Mouse (Mus musculus) heart, embryonic 14.5 days (tissue): ENCODE results near the gene Abca12. TPM values are rescaled to one million over a fixed set of nuclear protein-coding genes. Genes with fewer than 3 reads are reported as not detected.

Experiments
- ATAC-seq: fragments of 200-750 bp; cut with Nextera tagmentation; 2 replicates; pipeline ENCODE4 v1.8.0; 2017; ENCODE audit warnings: low read depth, moderate TSS enrichment; ENCODE audit not compliant: insufficient number of reproducible peaks, insufficient read depth, low FRiP score
- H3K27ac ChIP-seq, 2 experiments: fragments of 200-500 bp in 1 of 2; fragments of 300-500 bp in 1 of 2; sonication (generic) in 1 of 2; replicated peaks in 1 of 2; 2 replicates each; pipeline ENCODE4 v1.5.1; 2012 to 2014; ENCODE audit warnings: low read depth in 2 of 2, low read length in 2 of 2, control low read depth in 1 of 2, mild to moderate bottlenecking in 1 of 2, mixed read lengths in 1 of 2; ENCODE audit not compliant: control insufficient read depth in 1 of 2, insufficient read depth in 1 of 2
- H3K27me3 ChIP-seq: fragments of 300-500 bp; sonication (generic); 2 replicates; pipeline ENCODE4 v1.6.1; 2014; ENCODE audit warnings: mild to moderate bottlenecking, low read length, control low read depth; ENCODE audit not compliant: control insufficient read depth, insufficient read depth
- H3K36me3 ChIP-seq: fragments of 300-500 bp; sonication (generic); 2 replicates; pipeline ENCODE4 v1.6.1; 2014; ENCODE audit warnings: mild to moderate bottlenecking, control low read depth, low read length, mixed read lengths; ENCODE audit not compliant: control insufficient read depth, insufficient read depth
- H3K4me1 ChIP-seq, 2 experiments: fragments of 200-500 bp in 1 of 2; fragments of 300-500 bp in 1 of 2; sonication (generic) in 1 of 2; 2 replicates each; pipeline ENCODE4 v1.6.1; 2012 to 2014; ENCODE audit warnings: low read length in 2 of 2, control low read depth in 1 of 2, mixed read lengths in 1 of 2; ENCODE audit not compliant: control insufficient read depth in 2 of 2, insufficient read depth in 2 of 2
- H3K4me2 ChIP-seq: fragments of 300-500 bp; sonication (generic); 2 replicates; pipeline ENCODE4 v1.6.1; 2014; ENCODE audit warnings: mild to moderate bottlenecking, low read length
- H3K4me3 ChIP-seq, 2 experiments: fragments of 200-500 bp in 1 of 2; fragments of 300-500 bp in 1 of 2; sonication (generic) in 1 of 2; 2 replicates each; pipeline ENCODE4 v1.5.1; 2012 to 2014; ENCODE audit warnings: low read length in 2 of 2, mild to moderate bottlenecking in 2 of 2, control low read depth in 1 of 2, low read depth in 1 of 2, moderate library complexity in 1 of 2; ENCODE audit not compliant: control insufficient read depth in 1 of 2, insufficient read depth in 1 of 2
- H3K9ac ChIP-seq: fragments of 300-500 bp; sonication (generic); 2 replicates; pipeline ENCODE4 v1.6.1; 2014; ENCODE audit warnings: mild to moderate bottlenecking, low read length
- H3K9me3 ChIP-seq: fragments of 300-500 bp; sonication (generic); 2 replicates; pipeline ENCODE4 v1.6.1; 2016; ENCODE audit warnings: low read length, control low read depth; ENCODE audit not compliant: control insufficient read depth
- WGBS: fragments of 180-500 bp; shearing (Covaris S2); extraction: QIAGEN DNeasy Blood & Tissue Kit; methylation state at CpG from one replicate; pipeline ENCODE4 v1.1.7; 2014; 5-methylcytosine and 5-hydroxymethylcytosine counted together
- polyA plus RNA-seq: library from polyadenylated mRNA; unstranded; fragments of >200 nt; fragmentation: Nextera tagmentation; extraction: Ambion mirVana; gene quantifications from 2 replicates; pipeline ENCODE4 v1.2.1, GENCODE M21; 2014

Abca12 gene
- polyA plus RNA-seq, 1 experiment from 2014 or later: 0.11 TPM

DNA sequence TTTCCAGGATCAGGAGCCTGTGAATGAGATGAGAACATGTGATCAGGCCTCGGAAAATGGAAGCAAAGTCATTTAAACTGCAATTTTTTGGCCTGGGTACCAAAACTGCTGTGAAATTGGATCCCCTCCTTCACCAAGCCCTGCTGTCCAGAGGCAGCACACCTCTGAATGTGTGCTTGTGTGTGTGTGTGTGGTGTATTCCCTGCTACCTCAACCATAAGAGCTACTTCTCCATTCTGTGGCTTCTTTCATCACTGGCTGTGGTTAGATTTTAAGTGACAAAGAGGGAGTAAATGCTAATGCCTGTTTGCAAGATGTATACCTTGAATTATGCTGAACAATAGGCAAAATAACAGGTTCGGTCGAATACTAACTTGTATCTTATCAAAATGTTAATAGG lies 84.4 kb downstream of the Abca12 start:
- Histone ChIP-seq H3K9me3 (no peaks in the 10 kb centered on the region), H3K4me2 (no peak overlapping the region), H3K27me3 (no peaks in the 10 kb centered on the region), H3K4me3 (no peak overlapping the region), H3K27ac (no peak overlapping the region), H3K36me3 (no peaks in the 10 kb centered on the region), H3K9ac (no peak overlapping the region), H3K4me1 (no peaks in the 10 kb centered on the region)
- ATAC-seq: no peak
- 77% methylated on average over 3 of the region's 3 CpGs for WGBS

DNA sequence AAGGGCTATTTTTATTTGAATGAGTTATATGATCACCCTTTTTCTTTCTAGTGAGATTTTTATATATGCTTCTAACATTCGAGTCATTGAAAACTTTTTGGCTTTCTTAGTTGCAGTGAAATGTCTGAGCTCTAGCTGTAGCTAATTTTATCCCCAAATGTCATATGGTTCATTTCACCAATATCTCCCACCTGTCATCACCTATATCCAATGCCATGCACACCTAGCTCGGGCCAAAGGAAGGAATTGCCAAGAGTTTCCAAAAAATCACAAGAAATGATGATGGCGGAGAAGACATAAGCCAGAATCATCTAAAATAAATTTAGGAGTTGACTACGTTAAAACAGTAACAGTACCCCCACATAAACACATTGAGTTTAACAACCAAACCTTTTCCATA lies 102.5 kb downstream of the Abca12 start:
- H3K9ac ChIP-seq: no peak overlapping the region
- no peaks in the 10 kb centered on the region for H3K9me3 ChIP-seq
- no peak overlapping the region; a peak in 1 of 4 replicates for H3K27ac ChIP-seq
- H3K27me3 ChIP-seq: no peaks in the 10 kb centered on the region
- ATAC-seq: no peak
- H3K4me2 ChIP-seq: no peak overlapping the region
- H3K36me3 ChIP-seq: no peaks in the 10 kb centered on the region
- WGBS: 30% methylated on average over 4 of the region's 4 CpGs
- H3K4me3 ChIP-seq: no peak overlapping the region
- H3K4me1 ChIP-seq: peaks cover 2 to 9% of the 10 kb centered on the region in 2 experiments; a peak in 3 of 4 replicates

DNA sequence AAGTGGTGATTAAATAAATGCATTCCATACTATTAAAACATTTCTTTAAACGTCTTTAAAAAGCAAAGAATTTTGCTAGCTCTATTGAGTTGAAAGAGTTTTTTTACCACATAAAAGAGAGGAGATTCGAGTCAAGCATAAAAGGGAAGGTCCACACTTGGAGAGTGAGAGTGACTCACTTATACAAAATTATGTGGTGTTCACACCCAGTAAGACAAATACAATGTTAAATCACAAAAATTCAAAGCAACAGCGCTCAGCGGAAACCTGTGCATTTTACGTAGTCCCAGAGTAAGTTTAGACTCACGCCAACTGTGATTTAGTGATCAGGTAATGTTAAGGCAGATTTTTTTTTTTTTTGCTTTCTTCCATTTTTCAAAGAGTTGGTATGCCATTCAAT lies 104.1 kb downstream of the Abca12 start:
- H3K4me2 ChIP-seq: no peak overlapping the region
- no peaks in the 10 kb centered on the region for H3K9me3 ChIP-seq
- no peak for ATAC-seq
- no peak overlapping the region for H3K27ac ChIP-seq
- H3K4me3 ChIP-seq: no peak overlapping the region
- H3K27me3 ChIP-seq: no peaks in the 10 kb centered on the region
- WGBS: 91% methylated on average over 6 of the region's 6 CpGs
- no peak overlapping the region for H3K9ac ChIP-seq
- H3K4me1 ChIP-seq: peaks cover 2 to 15% of the 10 kb centered on the region in 2 experiments
- no peaks in the 10 kb centered on the region for H3K36me3 ChIP-seq

DNA sequence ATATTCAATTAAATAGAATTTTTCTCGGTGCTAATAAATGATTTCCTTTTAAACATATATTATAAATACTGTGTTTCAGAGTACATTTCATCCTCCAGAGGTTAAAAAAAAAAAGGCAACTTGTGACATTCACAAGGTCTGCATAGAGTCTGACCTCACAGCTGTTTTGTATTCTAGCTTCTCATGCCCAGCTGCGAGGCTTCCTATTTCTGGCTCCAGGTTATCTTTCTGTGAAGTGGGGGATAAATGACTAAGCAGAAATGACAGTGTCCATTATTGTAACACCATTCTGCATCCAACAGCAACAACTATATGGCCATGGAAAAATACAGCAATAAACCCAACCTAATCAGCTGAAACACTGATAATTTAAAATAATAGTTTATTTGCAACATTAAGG lies 107.3 kb downstream of the Abca12 start:
- ATAC-seq: peak; percentile 54; the same call in 1 of the 2 replicates
- H3K4me1 ChIP-seq: peaks cover 2 to 15% of the 10 kb centered on the region in 2 experiments
- no peaks in the 10 kb centered on the region for H3K27me3 ChIP-seq
- no peak overlapping the region for H3K9ac ChIP-seq
- H3K9me3 ChIP-seq: no peaks in the 10 kb centered on the region
- peak overlapping the region in 1 of 2 experiments; percentile 58 for H3K27ac ChIP-seq
- no peak overlapping the region for H3K4me2 ChIP-seq
- 33% methylated on average over 2 of the region's 2 CpGs for whole genome bisulfite sequencing
- H3K4me3 ChIP-seq: no peak overlapping the region
- no peaks in the 10 kb centered on the region for H3K36me3 ChIP-seq

DNA sequence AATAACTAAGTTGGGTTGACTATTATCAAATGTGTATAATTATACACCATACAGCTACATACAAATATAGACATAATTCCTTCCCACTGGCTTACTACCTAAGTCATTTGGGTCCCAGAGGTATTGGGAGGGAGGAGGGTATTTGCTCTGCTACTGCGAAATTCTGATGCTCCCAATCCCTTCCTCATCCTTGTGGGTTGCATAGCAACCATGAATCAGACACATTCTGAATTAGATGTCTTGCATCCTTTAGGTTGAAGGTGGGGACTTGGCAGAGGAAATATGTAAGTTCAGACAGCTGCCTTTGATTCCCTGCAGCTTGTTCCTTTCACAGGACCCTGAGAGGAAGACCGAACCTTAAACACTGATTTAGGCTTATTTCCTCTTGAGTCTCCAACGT lies 108.5 kb downstream of the Abca12 start:
- 52% methylated on average over 3 of the region's 3 CpGs for WGBS

DNA sequence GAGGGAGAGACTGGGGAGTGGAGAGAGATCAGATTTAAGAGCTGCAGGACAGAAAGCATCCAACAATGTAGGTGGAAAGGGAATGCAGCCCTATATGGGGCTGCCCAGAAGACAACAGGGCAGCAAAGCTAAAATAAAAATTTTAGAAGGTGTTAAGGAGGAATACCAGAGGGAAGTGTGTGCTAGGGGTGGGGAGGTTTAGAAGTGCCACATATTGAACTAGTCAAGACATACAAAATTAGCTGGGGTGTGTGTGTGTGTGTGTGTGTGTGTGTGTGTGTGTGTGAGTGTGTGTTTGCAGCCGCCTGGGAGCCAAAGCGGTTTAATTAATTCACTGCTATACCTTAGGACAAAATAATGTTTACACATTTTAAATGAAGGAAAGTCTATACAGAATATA lies 110.1 kb downstream of the Abca12 start:
- Histone ChIP-seq H3K36me3 (no peaks in the 10 kb centered on the region), H3K9me3 (no peaks in the 10 kb centered on the region), H3K4me3 (no peak overlapping the region), H3K27ac (no peak overlapping the region), H3K4me2 (no peak overlapping the region), H3K4me1 (peaks cover 2 to 15% of the 10 kb centered on the region in 2 experiments), H3K27me3 (no peaks in the 10 kb centered on the region), H3K9ac (no peak overlapping the region)
- WGBS: 79% methylated on average over 2 of the region's 2 CpGs
- no peak for ATAC-seq

More for the DNA sequence above, 108.5 kb downstream of the Abca12 start:
- no peak for ATAC-seq
- peaks cover 2 to 15% of the 10 kb centered on the region in 2 experiments for H3K4me1 ChIP-seq
- H3K36me3 ChIP-seq: no peaks in the 10 kb centered on the region
- H3K27me3 ChIP-seq: no peaks in the 10 kb centered on the region
- H3K4me3 ChIP-seq: no peak overlapping the region
- no peaks in the 10 kb centered on the region for H3K9me3 ChIP-seq
- H3K27ac ChIP-seq: no peak overlapping the region
- no peak overlapping the region for H3K4me2 ChIP-seq
- no peak overlapping the region for H3K9ac ChIP-seq

DNA sequence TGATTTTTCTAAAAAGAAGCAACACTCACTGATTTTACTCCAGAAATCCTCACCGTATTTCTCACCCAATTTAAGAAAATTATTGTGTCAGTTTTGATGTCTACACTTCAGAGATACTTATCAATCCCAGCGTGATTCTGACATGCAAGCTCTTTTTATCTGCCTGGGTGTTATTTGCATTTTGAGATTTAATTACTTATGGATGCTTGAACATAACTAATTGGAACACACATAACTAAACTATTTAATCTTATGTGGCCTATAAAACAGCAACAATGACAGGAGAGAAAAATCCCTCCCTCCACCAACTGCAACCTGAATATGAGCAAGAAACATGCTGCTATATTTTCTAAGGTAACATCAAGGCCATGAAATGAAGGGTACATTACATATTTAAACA lies 117.7 kb downstream of the Abca12 start:
- no peak overlapping the region for H3K4me3 ChIP-seq
- H3K4me1 ChIP-seq: no peaks in the 10 kb centered on the region
- H3K9me3 ChIP-seq: no peaks in the 10 kb centered on the region
- H3K9ac ChIP-seq: no peak overlapping the region
- ATAC-seq: no peak
- no peaks in the 10 kb centered on the region for H3K36me3 ChIP-seq
- no peak overlapping the region for H3K4me2 ChIP-seq
- WGBS: 68% methylated on average over 2 of the region's 2 CpGs
- H3K27ac ChIP-seq: no peak overlapping the region
- H3K27me3 ChIP-seq: no peaks in the 10 kb centered on the region

DNA sequence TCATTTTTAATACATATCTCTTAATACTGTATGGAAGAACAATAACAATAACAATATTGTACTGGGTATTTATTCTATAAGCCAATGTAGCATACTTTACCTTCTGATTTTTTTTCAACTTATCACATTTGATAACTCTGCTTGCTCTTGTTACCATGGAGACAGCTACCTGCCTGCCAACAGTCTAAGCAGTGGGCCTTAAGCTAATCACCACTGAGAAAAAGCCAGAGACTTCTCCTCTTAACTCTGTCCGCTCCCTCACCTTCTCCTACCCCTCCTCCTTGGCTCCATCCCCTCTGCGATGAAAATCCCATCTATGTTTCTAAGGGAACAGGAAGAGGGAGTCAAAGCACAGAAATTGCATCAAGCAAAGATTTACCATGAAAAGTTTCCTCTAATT lies 118.1 kb downstream of the Abca12 start:
- Histone ChIP-seq H3K9ac (no peak overlapping the region), H3K4me2 (no peak overlapping the region), H3K27me3 (no peaks in the 10 kb centered on the region), H3K4me1 (no peaks in the 10 kb centered on the region), H3K27ac (no peak overlapping the region), H3K36me3 (no peaks in the 10 kb centered on the region), H3K9me3 (no peaks in the 10 kb centered on the region), H3K4me3 (no peak overlapping the region)
- no peak for ATAC-seq
- 52% methylated on average over 2 of the region's 2 CpGs for WGBS
